Mouse (Mus musculus) T-helper 2 cell (primary cell): ENCODE measurements around the gene Phka2.

ENCODE experiments used
- in situ Hi-C: fragments of 300-600 bp; cut with MboI, MseI; formaldehyde crosslinking; loops from one replicate; pipeline ENCODE4 v1.15.1; 2025; ENCODE audit warnings: high pct_unique_total_duplicates

Phka2 gene

GRCm38 (mm10) chrX:160598562-160599458 lies 96.8 kb downstream of the Phka2 start:
- in situ Hi-C loops: no loop called here

DNA sequence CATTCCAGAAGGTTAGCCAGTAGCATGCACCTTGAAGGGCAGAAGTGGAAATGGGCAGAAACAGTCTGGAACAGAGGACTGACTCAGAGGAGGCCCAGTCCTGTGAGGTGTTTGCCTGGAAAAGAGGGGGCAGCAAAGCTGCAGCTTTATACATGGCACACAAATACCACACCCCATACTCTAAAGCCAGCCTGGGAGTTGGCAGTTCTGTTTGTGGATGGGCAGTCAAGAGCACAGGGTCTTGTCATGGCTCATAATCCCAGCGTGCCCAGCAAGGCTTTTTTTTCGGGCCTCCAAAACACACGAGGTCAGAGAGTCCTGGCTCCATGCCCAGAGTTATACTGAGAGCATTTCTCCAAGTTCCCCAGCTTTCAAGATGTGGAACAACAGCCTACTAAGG lies 99.1 kb downstream of the Phka2 start:
- in situ Hi-C loops: loop anchor here (5.0 to 10.0 kb wide), 2 partner anchors 89 to 406 kb away; no protein-coding TSS in a partner anchor

DNA sequence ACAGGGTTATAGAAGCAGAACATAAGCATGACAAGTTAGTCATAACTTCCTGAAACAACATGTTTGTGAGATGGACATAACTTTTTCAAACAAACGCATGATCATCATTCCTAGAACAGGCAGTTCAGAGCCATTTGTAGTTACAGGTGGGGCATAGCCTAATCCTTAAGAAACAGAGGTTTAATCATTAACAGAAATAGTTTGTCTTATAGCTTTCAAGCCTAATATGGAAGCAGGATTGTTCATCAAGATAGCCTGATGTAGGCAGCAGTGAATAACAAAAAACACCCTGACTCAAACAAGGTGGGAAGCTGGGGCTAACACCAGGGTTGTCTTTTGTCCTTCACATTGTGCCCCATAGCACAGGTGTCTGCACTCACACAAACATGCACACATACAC lies 100.8 kb downstream of the Phka2 start:
- in situ Hi-C loops: loop anchor here (5.0 to 10.0 kb wide), 2 partner anchors 90 to 408 kb away; no protein-coding TSS in a partner anchor

DNA sequence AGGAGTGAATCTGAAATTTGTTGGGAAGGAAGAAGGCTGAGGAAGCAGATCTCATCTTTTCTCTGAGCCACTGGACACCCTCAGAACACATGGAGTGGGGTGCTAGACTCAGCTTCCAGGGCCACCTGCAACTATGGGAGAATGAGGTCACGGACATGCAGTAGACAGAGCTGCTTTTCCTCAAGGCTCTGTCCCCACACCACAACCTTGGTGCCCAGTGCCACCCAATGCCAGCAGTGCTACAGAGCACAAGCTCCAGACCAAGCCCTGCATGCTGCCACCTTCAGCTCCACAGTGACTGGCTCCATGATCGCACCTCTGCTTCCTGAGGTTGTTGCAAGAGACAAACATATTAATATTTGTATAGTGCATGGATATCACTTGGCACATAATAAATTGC lies 101.3 kb downstream of the Phka2 start:
- in situ Hi-C loops: loop anchor here (5.0 to 10.0 kb wide), 2 partner anchors 91 to 409 kb away; no protein-coding TSS in a partner anchor

DNA sequence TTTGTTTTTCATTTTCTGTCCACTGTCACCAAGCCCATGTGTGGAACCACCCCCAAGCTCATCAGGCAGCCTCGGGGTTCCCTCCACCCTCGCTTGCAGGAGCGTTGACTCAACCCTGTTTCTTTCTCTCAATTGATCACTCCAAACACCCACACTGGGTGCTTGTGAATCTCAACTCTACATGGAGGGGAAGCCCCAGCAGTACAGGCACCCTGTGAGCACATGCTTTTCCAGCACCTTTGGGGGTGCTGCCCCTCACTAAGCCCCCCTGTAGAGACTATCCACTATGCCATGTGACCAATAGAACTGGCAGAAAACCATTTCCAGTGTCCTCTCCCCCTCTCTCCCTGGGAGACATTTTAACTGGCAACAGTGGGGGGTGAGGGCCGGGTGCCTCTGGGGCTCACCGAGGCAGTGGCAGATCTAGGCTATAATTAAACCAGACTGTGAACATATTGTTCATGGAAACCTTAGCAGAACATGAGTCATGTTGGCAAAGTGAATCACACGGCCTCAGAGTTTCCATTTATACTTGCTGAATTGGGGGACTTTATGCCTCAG lies 102.1 kb downstream of the Phka2 start:
- in situ Hi-C loops: loop anchor here (5.0 to 10.0 kb wide), 2 partner anchors 92 to 409 kb away; no protein-coding TSS in a partner anchor

- in situ Hi-C loops: loop anchor here (10.0 kb wide), 1 partner anchor 415 kb away; no protein-coding TSS in a partner anchor
These were observed 107.9 kb downstream of the Phka2 start for GRCm38 (mm10) chrX:160609849-160610248.

DNA sequence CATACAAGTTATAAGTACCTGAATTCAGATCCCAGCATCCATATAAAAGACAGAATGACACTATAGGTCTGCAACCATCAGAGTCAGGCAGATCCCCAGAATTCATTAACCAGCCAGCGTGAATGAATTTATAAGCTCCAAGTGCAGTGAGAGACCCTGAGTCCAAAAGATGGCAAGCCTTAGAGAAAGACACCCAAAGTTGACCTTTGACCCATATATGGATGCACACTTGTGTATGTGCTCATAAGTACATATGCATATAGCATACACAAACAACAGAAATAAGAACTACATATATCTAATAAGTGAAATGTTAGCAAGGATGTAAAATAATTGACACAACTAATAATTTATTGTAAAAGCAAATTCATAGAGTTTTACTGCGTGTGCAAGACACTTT lies 108.5 kb downstream of the Phka2 start:
- in situ Hi-C loops: no loop called here

DNA sequence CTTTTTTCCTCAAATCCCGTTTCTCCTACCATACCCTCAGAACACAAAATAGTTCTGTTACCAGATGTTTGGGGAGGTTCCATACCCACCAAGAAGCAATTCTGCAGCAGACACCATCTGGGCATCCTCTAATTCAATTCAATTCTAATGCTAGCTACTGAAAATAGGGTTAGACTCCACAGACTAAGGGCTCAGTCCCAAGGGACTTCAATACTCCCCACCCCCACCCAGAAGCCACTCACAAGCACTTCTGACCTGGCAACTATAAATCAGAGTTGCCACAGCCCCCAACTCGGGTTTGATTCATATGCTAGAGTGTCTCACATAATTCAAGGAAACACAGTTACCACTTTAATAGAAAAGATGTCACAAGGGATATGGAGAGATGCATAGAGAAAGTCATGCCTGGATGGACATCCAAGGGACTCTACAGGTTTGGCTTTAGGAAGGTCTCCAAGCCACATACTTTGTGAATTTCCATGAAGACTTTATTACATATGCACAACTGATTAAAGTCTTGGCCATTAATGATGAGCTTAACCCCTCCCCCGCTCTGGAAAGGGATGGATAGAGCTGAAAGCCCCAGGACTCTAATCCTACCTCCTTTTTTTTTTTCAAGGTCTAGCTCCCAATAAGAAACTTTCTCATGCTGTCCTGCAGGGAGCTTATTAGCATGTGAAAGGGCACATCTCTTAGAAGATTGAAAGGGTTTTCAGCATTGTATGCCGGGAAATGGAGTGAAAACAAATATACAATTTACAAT lies 109.1 kb downstream of the Phka2 start:
- in situ Hi-C loops: no loop called here
